Mouse (Mus musculus) right cerebral cortex, postnatal 14 days (tissue): ENCODE results near the gene Acot7.

Experiments used
- DNase-seq: peaks from one replicate; pipeline ENCODE4 v3.0.0; 2022

The Acot7 gene

GRCm38 (mm10) chr4:152182205-152182604 is 4.3 kb downstream of the Acot7 start:
- no peak for DNase-seq

GRCm38 (mm10) chr4:152184353-152185035 is 6.6 kb downstream of the Acot7 start:
- DNase-seq: peak; percentile 43

- DNase-seq: no peak
These were observed 7.2 kb downstream of the Acot7 start for GRCm38 (mm10) chr4:152185137-152185509.

GRCm38 (mm10) chr4:152185510-152186204 is 7.7 kb downstream of the Acot7 start:
- DNase-seq: no peak

- no peak for DNase-seq
These were observed 8.5 kb downstream of the Acot7 start for GRCm38 (mm10) chr4:152186205-152187082.

DNA sequence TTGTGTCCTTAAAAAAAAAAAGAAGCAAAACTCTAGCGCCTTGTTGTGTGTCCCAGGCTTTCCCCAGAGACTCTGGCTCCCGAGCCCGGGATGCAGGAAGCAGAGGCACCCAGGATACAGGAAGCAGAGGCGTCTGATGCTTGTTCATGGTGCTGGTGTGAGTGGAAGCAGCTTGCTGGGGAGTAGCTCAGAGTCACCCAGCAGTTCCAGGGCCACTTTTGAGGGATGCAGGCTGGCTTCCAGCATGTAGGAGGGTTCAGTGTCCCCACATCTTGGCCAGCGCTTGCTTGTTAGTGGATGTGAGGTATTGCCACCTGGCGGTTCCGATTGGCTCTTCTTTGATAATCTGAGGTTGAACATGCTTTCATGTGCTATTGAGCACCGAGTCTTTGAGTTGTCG is 9.2 kb downstream of the Acot7 start:
- no peak for DNase-seq

DNA sequence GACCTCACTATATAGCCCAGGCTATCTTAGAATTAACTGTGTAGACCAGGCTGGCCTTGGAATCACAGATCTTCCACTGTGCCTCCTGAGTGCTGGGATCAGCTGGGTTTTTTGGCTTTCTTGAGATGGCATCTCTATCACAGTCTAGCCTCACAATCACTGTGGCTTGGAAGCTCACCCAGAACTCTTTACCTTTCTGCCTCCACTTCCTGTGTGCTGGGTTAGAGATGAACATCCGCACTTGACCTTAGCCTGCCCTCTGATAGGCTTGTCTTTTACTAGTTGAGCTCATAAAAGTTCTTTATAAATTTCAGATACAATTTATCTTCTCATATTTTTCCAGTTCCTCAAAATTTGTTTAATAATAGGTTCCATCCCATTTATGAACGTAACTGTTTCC is 10.7 kb downstream of the Acot7 start:
- DNase-seq: no peak

- no peak for DNase-seq
These were observed 11.1 kb downstream of the Acot7 start for GRCm38 (mm10) chr4:152189071-152189470.

DNA sequence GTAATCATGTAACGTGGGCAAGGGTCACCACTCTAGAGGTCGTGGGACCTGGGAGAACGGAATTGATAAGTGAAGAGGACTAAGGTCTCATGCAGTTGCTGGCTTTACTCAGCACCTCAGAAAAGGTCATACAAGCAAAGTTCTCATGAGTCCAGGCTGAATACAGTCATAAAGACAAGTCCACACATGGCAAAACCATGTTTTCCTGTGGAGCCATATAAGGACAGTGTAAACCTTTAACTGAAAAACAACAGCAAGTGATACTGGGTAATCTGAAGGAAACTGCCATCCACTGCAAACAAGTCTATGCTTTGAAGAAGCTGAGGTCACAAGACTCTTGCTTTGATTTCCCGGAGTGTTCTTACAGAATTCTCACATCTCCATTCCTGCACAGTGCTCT is 11.8 kb downstream of the Acot7 start:
- no peak for DNase-seq

- no peak for DNase-seq
These were observed 12.2 kb downstream of the Acot7 start for GRCm38 (mm10) chr4:152190096-152190653.

DNA sequence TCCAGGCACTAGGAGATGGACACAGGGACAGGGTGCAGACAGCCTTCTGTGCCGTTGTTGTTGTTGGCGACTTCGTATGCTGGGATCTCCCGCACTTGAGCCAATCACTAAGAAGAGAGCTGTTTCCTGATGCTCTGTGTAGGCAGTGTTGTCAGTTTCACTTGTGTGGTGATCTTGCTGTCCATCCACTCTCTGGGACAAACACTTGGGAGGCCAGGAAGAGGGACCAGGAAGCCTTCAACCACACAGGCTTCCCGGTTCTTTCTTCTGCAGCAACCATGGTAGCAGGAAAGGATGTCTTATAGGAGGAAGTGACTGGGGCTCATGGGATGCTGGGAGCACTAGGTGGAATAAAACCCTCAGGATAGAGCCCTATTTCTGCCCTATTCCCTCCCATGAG is 12.8 kb downstream of the Acot7 start:
- no peak for DNase-seq

DNA sequence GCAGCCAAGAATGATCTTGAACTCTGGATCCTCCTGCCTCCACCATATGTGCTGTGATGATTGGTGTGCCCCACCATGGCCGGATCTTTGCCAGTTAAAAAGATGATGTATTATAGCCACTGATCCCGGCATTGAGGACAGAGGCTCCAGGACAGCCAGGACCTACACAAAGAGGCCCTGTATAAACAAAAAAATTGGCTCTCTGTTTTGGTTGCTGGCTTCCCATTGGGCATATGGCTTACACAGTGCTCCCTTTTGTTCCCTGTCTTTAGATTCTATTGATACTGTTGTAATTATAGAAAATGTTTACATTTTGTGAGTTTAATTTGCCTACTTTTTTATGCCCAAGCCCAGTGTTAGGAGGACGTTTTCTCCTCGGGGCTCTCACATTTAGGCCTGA is 14.6 kb downstream of the Acot7 start:
- no peak for DNase-seq

DNA sequence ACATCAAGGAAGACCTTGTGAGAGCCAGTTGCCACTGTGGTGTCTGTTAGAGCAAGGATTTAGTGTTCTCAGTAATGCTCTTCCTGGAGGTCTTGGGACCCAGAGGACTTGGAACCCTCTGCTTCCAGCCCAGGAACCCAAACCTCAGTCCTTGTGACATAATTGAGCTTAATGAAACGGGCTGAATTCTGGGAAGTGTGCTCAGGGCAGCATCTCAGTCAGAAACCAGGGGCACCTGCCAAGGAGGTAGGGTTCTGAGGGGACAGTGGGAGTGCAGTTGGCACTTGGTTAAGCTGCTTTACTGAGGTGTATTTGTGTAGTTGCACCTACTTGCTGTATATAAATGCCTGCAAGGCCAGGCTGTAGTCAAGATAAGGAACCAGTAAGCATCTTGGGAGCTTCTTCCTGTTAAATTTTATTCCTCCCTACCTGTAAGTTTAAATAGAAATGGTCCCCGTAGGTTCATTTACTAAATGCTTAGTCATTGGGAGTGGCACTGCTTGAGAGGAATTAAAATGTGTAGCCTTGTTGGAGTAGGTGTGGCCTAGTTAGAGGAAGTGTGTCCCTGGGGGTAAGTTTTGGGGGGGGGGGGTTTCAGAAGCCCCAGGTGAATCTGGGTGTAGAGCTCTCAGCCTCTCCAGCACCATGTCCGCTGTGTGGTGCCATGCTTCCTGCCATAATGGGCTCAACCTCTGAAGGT is 16.7 kb downstream of the Acot7 start:
- no peak for DNase-seq

GRCm38 (mm10) chr4:152196276-152196675 is 18.3 kb downstream of the Acot7 start:
- DNase-seq: no peak

DNA sequence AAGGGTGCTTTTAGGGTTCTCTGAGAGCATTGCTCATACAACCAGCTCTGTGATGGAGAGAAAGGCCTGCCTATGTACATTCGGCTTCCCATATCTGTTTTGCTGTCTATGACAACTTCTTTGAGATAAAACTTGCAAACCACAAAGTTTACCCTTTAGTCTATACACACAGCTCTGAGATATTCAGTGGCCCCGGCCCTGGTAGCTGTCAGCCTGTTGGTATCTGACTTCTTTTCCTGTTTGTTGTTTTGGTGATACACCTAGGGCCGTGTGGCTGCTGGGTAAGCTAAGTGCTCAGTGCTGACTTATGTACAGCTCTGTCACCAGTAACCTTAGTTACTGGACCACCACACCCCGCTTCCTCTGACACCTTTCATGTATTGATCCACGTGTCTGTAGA is 19.6 kb downstream of the Acot7 start:
- DNase-seq: no peak

GRCm38 (mm10) chr4:152199617-152200016 is 21.7 kb downstream of the Acot7 start:
- no peak for DNase-seq

- DNase-seq: no peak
These were observed 23.6 kb downstream of the Acot7 start for GRCm38 (mm10) chr4:152201492-152201891.

DNA sequence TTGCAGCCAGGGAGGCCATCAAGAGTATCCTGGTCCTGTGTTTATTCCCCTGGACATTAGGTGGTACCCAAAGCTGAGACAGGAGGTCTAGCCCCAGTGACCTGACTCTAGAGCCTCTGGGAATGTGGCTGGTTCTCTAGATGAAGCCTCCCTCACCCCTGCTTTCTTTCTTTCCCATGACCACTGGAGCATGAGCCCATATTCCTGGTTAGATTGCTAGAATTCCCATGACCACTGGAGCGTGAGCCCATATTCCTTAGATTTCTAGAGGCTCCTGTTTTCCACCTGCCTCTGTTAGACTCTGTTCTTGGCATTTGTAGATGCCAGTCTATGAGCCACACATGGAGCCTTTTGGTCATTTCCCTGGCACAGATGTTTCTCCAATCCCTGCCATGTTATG is 24.5 kb downstream of the Acot7 start:
- DNase-seq: no peak

GRCm38 (mm10) chr4:152202905-152203304 is 25.0 kb downstream of the Acot7 start:
- DNase-seq: no peak

GRCm38 (mm10) chr4:152204663-152205062 is 26.7 kb downstream of the Acot7 start:
- no peak for DNase-seq

GRCm38 (mm10) chr4:152206199-152206598 is 28.3 kb downstream of the Acot7 start:
- no peak for DNase-seq

- no peak for DNase-seq
These were observed 31.7 kb downstream of the Acot7 start for GRCm38 (mm10) chr4:152209623-152210022.

GRCm38 (mm10) chr4:152212091-152212505 is 34.2 kb downstream of the Acot7 start:
- DNase-seq: no peak
